Mouse (Mus musculus) lung, postnatal 10 days (tissue): ENCODE measurements around the gene Mrpl54.

Experiments used
- DNase-seq: peaks from one replicate; pipeline ENCODE4 v3.0.0; 2021

Gene Mrpl54

DNA sequence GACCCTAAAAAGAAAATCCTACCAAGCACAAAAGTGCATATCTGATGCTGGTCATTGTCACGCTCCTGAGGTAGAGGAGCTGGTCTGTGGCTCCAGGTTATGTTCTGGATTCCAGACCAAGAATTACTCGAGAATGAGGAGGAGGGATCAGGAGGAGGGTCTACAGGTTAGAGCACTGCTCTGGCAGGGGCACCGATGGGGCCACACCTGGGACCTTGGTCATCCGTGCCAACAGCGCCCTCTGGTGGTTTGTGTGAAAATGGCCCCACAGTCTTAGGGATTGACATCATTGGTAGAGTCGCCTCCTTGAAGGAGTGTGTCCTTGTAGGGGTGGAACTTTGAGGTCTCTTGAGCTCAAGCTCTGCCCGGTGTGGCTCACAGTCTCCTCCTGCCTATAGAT lies 48.8 kb downstream of the Mrpl54 start:
- peak; percentile 81 for DNase-seq

DNA sequence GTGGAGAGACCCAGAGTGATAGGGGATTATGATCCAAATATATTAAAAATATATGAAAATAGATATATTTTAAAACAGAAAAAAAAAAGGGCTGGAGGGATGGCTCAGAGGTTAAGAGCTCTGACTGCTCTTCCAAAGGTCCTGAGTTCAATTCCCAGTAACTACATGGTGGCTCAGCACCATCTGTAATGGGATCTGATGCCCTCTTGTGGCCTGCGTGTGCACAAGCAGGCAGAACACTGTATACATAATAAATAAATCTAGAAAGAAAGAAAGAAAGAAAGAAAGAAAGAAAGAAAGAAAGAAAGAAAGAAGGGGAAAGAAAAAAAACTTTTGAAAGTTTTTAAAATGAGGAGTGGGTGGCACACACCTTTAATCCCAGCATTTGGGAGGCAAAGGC lies 49.5 kb downstream of the Mrpl54 start:
- DNase-seq: peak; percentile 51

DNA sequence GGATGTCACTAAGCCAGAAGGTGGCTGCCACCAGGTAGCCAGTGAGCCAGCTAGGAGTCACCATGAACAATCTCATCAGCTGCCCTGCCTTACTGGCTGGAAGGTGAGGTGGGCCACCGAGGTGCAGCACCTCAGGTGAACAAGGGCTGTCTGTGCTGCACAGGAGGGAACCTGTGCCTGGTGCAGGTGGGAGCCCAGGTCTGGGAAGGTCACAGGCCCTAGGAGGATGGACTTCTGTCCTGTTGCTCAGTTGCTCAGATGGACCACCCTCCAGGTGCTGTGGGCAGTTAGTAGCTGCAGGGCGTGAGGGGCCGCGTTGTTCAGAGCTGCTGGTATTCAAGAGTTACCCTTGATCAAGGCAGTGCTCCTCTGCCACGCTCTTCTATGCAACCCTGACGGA lies 49.9 kb downstream of the Mrpl54 start:
- no peak for DNase-seq

DNA sequence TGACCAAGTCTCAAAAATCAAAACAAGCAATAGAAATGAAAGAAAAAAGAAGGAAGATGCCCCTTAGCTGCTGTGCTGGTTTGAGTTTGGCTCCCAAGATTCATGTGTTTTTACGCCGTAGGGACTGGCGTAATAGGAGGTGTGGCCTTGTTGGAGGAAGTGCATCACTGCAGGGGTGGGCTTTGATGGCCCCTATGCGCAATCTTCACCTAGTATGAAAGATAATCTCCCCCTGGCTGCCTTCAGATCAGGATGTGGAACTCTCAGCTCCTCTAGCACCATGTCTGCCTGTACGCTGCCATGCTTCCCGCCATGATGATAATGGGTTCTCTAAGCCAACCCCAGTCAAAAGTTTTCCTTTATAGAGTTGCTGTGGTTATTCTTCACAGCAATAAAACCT lies 50.5 kb downstream of the Mrpl54 start:
- no peak for DNase-seq
